Mouse (Mus musculus) kidney, adult 9 months (tissue): ENCODE measurements around the gene Ypel2.
A peak's percentile ranks its signal among the peaks of the same experiment; 100 is the strongest.

Experiments used
- DNase-seq: peaks from one replicate; pipeline ENCODE4 v3.0.0; 2022

The Ypel2 gene

DNA sequence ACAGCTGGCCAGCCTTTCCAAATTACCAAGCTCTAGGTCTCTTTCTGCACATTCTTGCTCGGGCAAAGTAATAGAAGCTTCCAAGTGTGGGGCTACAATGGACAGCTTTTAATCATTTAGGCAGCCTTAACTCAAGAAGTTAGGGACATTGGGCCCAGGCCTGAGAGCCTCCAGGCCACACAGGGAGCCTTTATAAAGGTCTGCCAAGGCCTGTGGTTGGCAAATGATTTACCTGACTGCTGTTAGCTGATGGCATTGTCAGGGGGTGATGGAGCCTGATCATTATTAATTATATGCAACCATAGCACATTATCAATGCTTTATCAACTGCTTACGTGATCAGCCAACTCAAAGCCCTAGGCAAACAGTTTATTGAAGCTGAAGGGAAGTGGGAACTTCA is 33.2 kb downstream of the Ypel2 start:
- DNase-seq = peak; percentile 82

DNA sequence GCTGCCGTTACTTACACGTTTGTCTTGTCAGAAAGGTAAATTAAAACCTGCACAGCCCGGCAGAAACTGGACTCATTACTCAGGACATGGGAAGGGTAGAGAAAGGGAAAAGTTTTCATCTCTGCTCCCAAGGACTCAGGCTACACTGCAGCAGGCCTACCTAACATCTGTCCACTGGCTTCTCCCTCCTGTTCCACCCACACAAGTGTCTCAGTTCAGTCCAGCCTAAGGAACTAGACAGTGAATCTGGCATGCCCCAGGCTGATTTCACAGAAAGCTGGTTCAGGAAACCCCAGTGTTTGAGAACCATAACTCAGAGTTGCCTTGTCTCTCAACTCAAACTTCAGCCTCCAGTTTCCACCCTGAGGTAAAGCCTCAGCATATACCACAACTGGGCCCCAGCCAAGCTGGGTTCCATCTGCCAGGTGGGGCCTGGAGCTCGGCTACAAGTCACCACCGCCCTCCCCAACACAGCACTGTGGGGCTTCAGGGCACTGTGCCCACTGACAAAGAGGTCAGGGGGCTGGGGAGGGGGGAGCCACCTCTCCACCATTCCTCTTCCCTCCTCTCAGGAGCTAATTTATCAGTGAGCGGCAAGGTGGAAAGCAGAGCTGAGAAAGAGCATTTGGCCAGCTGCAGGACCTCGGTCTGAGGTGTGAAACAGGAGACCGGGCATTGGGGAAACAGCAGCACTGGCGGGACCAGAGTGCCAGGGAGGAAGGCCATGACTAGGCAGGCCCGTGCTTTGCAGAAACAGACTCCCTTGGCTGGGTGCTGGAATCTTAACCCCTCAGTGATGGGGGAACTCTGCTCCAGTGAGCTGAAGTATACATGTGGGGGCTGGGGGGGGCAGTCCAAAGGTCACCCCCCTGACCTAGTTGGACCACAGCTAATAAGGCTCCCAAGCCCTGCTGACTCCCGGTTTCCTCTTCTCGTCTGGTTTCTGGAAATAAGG is 34.5 kb downstream of the Ypel2 start:
- peak; percentile 95 for DNase-seq

DNA sequence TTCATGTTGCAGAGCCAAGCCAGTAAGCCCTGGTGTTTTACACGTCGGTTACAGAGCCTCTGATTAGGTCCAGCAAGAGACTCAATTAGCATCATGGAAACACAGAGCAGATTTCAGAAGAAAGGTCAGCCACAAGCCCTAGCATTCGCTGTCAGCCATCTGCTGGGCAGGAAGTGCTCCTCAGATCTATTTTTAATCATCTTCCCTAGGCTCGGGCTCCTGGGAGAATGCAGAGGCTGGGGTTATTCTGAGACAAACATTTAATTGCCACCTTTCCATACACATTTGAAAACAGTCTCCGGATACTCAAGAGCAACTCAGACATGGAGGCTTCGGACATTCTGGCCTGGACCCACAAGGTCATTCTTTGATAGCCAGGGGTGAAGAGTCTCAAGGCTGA is 35.3 kb downstream of the Ypel2 start:
- peak; percentile 52 for DNase-seq

DNA sequence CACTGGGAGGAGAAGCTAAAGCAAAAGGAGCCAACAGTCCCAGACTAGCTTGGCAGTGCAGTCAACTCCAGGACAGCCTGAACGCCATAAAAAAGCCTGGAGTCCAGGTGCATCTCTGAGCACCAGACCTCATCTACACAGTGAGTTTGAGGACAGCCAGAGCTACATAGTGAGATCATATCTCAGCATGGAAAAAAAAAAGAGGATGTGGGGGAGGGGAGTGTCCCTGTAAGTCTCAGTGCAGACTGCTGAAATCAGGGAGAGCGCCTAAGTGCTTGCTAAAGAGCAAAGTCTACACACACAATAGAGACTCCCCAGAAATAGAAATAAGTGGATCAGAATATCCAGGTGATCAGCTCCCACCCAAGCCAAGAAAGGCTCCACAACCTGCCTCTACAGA is 37.1 kb downstream of the Ypel2 start:
- DNase-seq = no peak

DNA sequence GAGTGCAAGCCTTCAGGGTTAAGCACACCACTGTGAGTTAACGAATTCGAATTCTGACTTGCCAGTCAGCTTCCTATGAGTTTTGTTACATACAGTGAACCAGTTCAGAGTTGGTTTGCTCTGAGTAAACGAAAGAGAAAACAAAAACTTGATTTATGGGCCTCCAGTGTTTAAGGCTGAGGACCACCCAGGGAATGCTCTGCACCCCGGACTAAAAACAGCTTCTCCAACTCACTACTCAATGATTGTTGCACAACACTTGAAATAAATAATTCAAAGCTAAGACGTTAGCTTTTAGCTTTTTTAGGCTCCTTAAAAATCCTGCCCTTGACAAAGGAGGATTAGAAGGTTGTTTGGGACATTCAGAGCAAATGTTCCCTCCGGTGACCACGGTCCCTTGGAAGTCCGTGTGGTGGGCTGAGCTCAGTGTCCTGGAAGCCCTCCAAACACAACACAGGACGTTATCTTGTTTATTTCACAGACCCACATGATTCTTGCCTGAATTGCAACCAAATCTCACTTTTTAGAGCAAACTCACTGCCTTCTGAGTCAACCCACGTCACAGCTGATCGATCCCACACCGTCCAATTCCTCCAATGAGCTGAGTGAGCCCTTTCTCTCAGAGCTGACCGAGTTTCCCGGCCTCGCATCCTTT is 38.8 kb downstream of the Ypel2 start:
- DNase-seq = no peak

DNA sequence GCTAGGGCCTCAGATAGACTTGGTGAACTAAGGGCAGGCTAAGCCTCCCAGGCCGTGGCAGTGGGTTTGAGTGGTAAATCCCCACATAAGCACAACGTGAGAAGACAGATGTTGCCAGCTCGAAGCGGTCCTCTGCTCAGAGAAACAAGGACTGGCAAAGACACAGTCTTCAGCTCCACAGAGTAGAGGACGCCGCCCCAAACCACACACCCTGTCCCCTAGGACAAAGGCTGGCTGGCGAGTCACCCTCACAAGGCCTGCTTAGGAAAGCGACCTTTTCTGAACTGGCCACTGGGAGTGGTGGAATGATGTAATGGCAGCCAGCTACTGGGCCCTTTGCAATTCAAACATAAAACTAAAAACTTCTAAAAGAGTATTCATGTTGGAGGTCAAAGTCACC is 40.4 kb downstream of the Ypel2 start:
- peak; percentile 55 for DNase-seq

DNA sequence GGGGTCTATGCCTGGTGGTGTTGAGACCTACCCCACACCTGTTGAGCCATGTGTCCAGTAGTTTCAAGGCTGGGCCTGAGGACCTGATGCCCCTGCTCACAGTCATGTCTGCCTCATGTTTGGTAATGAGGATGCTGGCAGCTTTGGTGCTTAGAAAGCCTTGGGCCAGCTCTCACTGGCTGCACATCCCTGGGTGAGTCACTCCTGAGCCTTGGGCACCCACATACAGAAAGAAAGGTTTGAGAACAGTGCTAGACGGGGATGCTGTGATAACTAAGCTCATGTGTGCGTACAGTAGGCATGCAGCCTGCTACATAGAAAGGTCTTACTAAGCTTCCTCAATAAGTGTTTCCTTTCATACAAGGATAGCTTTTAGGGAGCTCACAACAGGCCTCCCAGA is 40.8 kb downstream of the Ypel2 start:
- DNase-seq = no peak

DNA sequence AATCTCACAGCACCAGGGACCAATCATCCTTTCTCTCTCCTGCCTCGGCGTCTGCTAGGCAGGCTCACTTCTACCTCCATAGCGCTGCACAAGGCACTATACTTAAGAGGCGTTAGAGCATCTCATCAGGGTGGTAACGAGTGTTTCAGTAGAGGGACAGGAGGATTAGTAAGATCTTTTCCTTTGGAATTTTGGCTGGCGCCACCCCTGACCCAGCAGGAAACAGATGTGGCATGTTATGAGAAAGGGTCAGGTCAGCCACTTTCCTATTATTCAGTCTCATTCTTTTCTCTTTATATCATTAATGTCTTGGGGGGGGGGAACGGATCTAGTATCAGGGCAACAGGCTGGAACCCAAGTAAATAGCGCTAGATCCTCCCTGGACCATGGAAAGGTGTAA is 41.8 kb downstream of the Ypel2 start:
- no peak for DNase-seq

DNA sequence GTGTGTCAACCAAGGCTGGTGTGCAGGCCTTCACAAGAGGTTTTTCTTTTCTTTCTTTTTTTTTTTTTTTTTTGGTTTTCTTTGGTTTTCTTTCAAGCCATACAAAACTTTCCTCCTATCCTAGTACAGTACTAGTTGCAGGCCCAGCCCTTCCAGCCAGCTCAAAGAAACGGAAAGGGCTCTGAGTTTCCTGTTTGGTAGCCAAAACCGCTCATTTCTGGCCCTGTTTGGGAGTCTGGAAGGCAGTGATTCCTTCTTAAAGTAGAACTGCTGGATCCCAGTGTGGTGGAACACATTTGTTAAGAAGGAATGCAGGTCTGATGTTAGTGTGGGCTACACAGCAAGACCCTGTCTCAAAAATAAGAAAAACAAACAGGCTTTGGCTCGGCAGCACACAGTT is 43.0 kb downstream of the Ypel2 start:
- no peak for DNase-seq

DNA sequence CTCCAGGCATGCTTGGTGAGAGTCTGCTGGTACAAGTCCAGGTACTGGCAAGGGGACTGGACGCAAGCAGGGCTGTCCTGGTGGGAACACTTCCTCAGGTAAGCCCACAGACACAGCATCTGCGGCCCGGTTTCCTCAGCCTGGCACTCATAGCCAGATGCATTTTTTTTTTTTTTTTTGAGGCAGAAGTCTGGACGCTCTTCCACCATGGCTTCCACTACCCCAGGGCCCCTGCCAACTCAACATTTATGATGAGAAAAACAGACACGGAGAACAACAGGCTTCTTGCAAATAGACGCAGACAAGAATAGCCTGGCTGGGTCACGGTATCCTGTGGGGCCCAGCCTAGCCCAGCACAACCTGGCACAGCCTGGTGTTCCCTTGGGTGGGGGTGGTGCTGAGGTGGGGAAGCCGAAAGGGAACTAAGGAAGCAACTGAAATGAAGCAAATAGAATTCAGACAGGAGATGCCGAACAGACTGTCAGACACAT is 43.5 kb downstream of the Ypel2 start:
- no peak for DNase-seq

DNA sequence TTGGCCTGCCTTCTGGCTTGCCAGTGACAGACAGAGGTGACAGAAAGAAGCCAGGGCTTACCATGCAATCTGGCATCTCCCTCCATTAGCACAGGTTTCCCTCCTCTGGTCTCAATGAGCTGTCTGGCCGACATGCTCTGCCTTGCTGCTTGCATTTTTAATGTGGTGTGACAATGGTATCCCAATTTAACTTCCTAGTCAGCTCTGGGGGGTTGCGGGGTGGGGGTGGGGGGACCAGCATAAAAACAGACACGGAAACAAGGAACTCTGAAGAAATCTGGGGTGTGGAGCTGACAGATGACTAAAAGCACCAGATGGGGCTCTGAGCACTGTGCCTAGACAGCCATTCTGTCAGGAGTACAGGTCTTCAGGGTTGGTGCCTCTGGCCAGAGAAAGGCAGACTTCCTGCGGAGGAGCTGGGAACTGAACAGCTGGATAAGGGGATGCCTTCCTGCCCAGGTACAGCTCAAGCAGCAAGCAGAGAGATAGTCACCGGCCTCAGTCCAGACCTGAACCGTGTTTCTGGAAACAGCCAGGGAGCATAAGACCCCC is 46.8 kb downstream of the Ypel2 start:
- DNase-seq = no peak

DNA sequence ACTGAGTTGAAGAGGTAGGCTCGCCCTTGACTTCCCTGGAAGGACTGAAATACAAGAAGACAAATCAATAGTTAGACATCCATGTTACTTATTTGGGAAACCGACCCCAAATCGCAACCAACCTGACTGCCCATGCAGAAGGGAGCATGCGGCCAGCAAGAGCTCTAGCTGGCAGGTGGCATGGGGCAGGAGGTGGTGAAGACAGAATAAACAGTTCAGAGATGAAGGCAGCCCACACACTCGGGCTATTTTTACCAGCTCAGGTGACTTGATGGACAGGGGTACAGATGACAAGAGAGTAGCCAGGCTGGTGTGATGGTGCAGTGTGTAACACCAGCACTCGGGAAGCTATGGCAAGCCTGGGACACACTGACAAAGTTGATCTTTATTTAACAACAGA is 47.6 kb downstream of the Ypel2 start:
- DNase-seq = no peak

DNA sequence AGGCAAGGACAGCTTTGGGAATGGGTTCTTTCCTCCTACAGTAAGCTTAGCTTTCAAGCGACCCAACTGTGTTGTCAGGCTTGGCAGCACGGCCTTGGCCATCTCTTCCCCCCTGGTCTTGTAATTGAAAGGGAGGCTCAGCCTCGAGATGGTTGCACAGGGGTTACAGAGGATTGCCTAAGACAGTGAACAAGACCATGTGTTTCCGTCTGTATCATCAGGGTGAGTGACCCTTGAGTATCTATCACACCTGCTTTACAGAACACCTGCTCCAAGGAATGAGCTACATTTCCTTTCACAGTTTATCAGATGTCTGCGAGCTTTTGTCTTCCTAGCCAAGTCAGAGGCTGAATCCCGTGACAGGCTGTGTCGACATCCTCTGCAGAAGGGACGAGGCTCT is 48.4 kb downstream of the Ypel2 start:
- no peak for DNase-seq

DNA sequence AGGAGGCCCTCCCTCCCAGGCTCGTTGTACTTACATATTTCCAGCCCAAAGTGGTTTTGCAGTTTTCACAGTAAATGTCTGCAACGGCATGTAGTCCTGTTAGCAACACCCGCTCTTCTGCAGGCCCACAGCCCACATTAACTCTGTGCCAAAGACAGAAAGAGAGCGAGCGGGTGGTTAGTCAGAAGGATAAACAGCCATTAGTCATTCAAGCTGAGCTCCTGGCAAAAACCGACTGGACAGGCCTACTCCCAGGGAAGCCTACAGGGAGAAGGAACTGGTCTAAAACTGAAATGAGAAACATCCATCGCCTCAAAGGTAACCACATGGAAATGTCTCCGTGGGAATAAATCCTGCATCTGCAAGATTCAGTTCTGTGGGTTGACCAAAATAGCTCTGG is 49.0 kb downstream of the Ypel2 start:
- DNase-seq = no peak

DNA sequence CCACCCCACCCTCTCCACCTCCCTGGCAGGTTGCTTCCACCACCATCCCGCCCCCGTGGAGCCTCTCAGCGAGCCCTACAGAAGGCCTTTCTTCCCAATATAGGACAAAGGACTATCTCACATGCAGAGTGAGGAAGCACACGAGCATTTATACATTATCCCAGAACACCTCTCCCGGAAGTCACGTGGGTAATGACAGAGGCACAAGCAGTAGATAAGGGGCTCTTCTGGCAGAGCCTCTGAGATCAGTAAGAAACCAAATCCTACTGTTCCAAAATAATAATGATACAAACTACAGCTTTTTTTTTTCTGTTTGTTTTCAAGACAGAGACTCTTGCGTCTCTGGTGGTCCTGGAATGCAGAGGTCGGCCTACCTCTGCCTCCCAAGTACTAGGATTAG is 51.6 kb downstream of the Ypel2 start:
- DNase-seq = no peak

DNA sequence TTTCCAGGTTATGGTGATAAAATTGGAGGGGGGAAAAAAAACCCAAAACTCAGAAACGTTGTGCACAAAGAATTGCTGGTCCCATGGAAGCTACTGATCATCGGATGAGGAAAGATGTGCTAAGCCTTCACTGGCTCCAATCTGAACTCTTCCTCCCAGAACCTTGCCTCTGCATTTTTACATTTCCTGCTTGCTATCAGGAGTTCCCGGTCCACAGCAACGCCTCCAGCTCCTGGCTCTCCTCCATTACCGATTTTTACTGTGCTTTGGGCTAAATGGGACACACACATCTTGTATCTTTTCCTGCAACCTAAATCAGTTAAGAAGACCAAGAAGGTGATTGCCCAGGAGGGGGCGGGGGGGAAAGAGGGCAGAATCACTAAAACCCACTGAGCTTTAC is 54.0 kb downstream of the Ypel2 start:
- no peak for DNase-seq

DNA sequence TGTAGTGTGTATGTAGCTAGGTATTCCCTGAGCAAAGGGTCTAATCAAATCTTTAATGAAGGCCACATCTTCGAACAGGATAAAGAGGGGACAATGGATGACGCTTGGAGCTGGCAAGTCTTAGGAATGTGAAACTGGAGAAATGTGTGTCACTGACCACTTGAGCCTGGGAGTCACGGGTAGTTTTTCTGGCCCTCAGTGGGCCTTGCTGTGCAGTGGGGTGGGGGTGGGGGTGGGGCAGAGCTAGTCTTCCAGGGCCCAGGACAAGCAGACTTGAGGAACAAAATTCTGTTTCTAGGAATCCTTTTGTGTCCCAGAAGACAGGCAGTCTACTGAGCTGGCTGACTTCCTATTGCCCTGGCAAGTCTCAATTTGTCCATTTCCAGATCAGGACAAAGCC is 55.0 kb downstream of the Ypel2 start:
- DNase-seq = no peak

DNA sequence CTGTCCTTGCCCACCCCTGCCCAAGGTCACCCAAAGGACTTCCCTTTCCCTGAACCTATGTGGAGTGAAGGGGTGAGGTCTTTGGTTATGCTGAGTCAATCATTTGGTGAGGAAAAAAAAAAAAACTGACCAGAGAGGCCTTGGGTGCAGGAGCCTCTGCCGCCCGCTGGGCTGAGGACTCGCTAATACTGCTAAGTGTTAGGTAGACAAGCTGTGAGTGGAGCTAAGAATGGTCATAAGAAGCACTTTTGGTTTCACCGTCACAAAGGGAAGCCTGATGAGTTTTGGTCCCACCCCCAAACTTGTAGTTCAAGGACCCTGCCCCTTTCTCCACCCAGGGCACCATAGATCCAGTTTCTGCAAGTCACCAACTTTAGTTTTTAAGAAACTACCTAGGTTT is 55.4 kb downstream of the Ypel2 start:
- DNase-seq = no peak

DNA sequence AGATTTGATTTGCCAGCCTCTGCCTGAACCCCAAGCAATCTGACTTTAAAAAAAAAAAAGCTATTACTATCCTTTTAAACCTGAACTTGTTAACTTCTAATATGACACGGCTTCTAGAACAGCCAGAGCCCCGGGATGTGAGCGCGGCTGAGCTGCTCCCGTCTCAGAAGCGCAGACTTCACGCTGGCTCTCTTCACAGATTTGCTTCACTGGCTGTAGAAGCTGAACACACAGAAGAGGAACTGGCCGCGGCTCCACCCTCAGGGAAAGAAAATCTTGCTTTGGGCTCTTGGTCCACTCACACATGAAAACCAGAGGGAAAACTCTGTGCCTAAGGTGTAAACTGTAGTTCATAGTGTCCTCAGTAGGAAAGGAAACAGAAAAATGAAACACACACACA is 56.6 kb downstream of the Ypel2 start:
- DNase-seq = no peak

DNA sequence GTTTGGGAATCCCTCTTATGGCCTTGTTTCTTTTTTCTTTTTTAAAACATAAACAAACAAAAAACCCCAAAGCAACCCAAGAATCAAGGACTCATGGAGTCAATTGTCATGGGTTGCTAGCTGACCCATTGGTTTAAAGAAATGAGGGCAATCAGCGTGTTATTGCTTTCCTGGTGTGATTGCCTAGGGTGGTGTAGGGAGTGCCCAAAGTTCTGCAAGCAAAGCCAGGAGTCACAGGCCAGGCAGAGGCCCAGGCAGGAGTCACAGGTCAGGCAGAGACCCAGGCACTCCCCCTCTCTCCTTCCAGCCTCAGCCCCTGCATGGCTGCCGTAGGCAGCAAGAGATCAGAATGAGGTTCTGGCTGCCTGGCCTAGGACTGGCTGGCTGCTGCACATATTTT is 58.6 kb downstream of the Ypel2 start:
- no peak for DNase-seq

DNA sequence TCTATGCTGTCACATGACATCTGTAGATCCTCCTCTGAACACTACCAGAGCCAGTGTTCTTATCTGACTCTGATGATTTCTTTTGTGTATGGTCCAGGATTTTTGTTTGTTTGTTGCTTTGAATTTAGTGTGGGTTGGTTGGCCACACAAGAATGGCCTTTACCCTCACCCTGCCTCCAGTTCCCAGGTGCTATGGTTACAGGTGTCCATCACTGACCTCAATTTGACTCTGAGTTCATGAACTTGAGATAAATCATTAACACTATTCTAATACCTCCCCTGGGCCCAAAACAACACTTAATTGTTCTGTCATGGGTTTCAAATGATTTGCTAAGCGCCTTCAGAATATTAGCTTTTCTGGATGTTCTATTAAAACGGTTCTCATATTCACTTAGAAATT is 61.3 kb downstream of the Ypel2 start:
- peak; percentile 75 for DNase-seq

DNA sequence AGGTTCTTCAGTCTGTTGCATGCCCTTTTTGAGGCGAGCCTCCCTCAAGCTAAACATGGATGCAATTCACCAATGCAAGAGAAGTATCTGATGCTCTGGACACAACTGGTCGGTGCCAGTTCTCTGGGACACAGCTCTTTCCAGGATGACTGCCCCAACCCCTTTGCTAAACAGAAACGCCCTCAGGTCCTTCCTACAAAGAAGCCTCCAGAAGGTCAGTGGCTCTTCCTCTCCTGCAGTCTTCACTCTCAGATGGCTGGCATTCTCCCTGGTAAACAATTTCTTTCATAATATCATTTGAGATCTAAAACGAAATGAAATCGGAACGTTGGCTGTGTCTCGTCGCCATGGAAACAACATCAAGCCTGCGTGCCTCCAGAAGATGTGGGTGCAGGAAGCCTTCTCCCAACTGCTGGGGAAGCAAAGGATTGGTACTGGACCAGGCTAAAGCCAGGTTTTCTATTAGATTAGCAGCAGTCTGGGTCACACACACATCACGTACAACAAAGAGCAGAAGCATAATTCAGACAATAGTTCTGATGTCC is 62.8 kb downstream of the Ypel2 start:
- DNase-seq = no peak

DNA sequence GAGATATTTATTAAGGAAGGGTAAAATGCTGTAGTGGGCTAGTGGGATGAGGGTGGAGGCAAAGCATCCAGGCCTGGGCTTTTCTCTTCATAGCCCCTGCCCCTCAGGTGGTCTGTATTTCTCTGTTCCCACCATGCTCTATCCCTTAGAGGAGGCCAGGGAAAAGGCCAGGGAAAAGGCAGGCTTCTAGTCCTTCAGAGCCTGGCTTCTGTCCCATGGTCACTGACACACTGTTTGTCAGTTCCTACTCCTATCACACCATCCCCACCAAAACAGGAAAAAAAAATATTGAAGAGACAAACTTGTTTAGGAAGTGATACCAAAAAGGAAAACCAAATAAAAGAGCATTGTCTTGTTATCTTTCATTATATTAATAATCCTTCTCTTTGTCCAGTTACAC is 63.5 kb downstream of the Ypel2 start:
- no peak for DNase-seq

DNA sequence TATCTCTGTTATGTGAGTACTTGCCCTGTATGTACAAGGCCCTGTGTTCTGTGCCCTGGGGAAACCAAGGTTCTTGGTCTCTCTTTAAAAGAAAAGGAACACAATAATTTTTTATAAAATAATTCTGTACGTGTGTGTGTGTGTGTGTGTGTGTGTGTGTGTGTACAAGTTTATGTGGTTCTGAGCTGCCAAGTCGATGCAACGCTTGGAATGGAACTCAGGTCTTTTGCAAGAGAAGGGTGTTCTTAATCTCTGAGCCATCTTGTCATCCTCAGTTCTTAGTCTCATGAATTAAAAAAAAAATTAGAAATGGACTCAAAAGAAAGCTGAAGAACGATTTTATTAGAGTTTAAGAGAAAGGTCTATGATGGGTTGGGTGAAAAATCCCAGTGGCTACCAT is 64.0 kb downstream of the Ypel2 start:
- DNase-seq = no peak
